Comparison of ENCODE assay signal across 9 mouse cellular contexts in genomic region chr10:88504481-88504880, GRCm38 (mm10). TPM values are rescaled to one million over a fixed set of nuclear protein-coding genes. Genes with fewer than 3 reads are reported as not detected.
DNase-seq lines count a peak whose midpoint lies in the region; ATAC-seq and TF ChIP-seq lines count a peak whose summit lies in the region.
"Had no signal": no experiment of that assay in that cellular context is flagged by ENCODE, and none has a peak within 500 bp of the region (broad histone marks: within the 10 kb centered on the region; RNA-seq: fewer than 3 reads in every experiment).

No protein-coding gene starts in this region.

- no peaks in the 10 kb centered on the region for H3K27me3 ChIP-seq in heart, embryonic 13.5 days (replicated peaks)
- H3K27me3 ChIP-seq in embryonic facial prominence, embryonic 12.5 days, result no peaks in the 10 kb centered on the region
- no peaks in the 10 kb centered on the region for H3K27me3 ChIP-seq in limb, embryonic 12.5 days
- H3K27me3 ChIP-seq in midbrain, postnatal 0 days (ENCODE audit: insufficient read depth, low read length), result no peaks in the 10 kb centered on the region
- H3K27me3 ChIP-seq: Patski had no signal

- H3K27ac ChIP-seq in heart, embryonic 13.5 days (replicated peaks), result no peak overlapping the region
- no peak overlapping the region for H3K27ac ChIP-seq in embryonic facial prominence, embryonic 12.5 days
- no peak overlapping the region for H3K27ac ChIP-seq in limb, embryonic 12.5 days
- H3K27ac ChIP-seq in midbrain, postnatal 0 days (ENCODE audit: low read depth, low read length), result no peak overlapping the region

- H3K4me2 ChIP-seq in heart, embryonic 13.5 days, result peak overlapping the region; percentile 91
- peak overlapping the region; percentile 54 for H3K4me2 ChIP-seq in embryonic facial prominence, embryonic 12.5 days (replicated peaks)
- H3K4me2 ChIP-seq in limb, embryonic 12.5 days, result peak overlapping the region; percentile 64
- H3K4me2 ChIP-seq in midbrain, postnatal 0 days (ENCODE audit: low read depth, low read length, poor library complexity, severe bottlenecking), result peak overlapping the region; percentile 84

- H3K4me3 ChIP-seq in heart, embryonic 13.5 days, result 0 out of 2 replicates have a peak overlapping the region, but pooled peaks have one; percentile 85
- no peak overlapping the region for H3K4me3 ChIP-seq in embryonic facial prominence, embryonic 12.5 days
- no peak overlapping the region for H3K4me3 ChIP-seq in limb, embryonic 12.5 days (replicated peaks)
- H3K4me3 ChIP-seq in midbrain, postnatal 0 days (ENCODE audit: low read depth, low read length), result peak overlapping the region; percentile 80

- no peak for TF ChIP-seq CTCF in midbrain, postnatal 0 days (IDR thresholded peaks at IDR 0.05)

- H3K9me3 ChIP-seq in heart, embryonic 13.5 days, result no peaks in the 10 kb centered on the region
- no peaks in the 10 kb centered on the region for H3K9me3 ChIP-seq in embryonic facial prominence, embryonic 12.5 days
- no peaks in the 10 kb centered on the region for H3K9me3 ChIP-seq in limb, embryonic 12.5 days
- H3K9me3 ChIP-seq in midbrain, postnatal 0 days (ENCODE audit: low read length), result no peaks in the 10 kb centered on the region

- no peaks in the 10 kb centered on the region for H3K36me3 ChIP-seq in heart, embryonic 13.5 days
- H3K36me3 ChIP-seq in embryonic facial prominence, embryonic 12.5 days, result no peaks in the 10 kb centered on the region
- H3K36me3 ChIP-seq in limb, embryonic 12.5 days, result no peaks in the 10 kb centered on the region
- no peaks in the 10 kb centered on the region for H3K36me3 ChIP-seq in midbrain, postnatal 0 days (ENCODE audit: insufficient read depth, low read length)

- DNase-seq in heart, adult 8-10 months (ENCODE audit: low spot score), result no peak
- no peak for DNase-seq in midbrain, postnatal 0 days (ENCODE audit: low spot score)
- no peak for DNase-seq in layer of hippocampus, adult 11-12 months (ENCODE audit: low spot score)

- WGBS in heart, embryonic 13.5 days, result 49% methylated on average over 3 of the region's 3 CpGs
- WGBS in embryonic facial prominence, embryonic 12.5 days, result 54% methylated on average over 3 of the region's 3 CpGs
- whole genome bisulfite sequencing in limb, embryonic 12.5 days, result 66% methylated on average over 3 of the region's 3 CpGs
- 43% methylated on average over 3 of the region's 3 CpGs for WGBS in midbrain, postnatal 0 days

- peaks cover 35% of the 10 kb centered on the region for H3K4me1 ChIP-seq in heart, embryonic 13.5 days
- peaks cover 23% of the 10 kb centered on the region for H3K4me1 ChIP-seq in embryonic facial prominence, embryonic 12.5 days
- peaks cover 24% of the 10 kb centered on the region; the same call in 1 of the 2 replicates for H3K4me1 ChIP-seq in limb, embryonic 12.5 days (replicated peaks)
- peaks cover 8% of the 10 kb centered on the region; the same call in 1 of the 2 replicates for H3K4me1 ChIP-seq in midbrain, postnatal 0 days (ENCODE audit: insufficient read depth, low read length)

- ATAC-seq in heart, embryonic 13.5 days (ENCODE audit: extremely low read depth, insufficient number of reproducible peaks, low FRiP score, low TSS enrichment), result no peak
- no peak for ATAC-seq in embryonic facial prominence, embryonic 12.5 days (ENCODE audit: insufficient number of reproducible peaks, insufficient read depth, low FRiP score, low TSS enrichment)
- ATAC-seq in limb, embryonic 12.5 days (ENCODE audit: insufficient number of reproducible peaks, insufficient read depth, low FRiP score, low TSS enrichment, low read depth), result no peak
- ATAC-seq in midbrain, postnatal 0 days (ENCODE audit: low FRiP score), result no peak
- no peak for ATAC-seq in activated CD4-positive, CD25-positive, alpha-beta regulatory T cell, adult 4 months
- ATAC-seq in inflammation-experienced regulatory T-cells, adult 6 months, result no peak

- H3K9ac ChIP-seq in heart, embryonic 13.5 days, result peak overlapping the region; percentile 74; the same call in 1 of the 2 replicates
- H3K9ac ChIP-seq in embryonic facial prominence, embryonic 12.5 days, result no peak overlapping the region
- H3K9ac ChIP-seq in limb, embryonic 12.5 days (replicated peaks), result no peak overlapping the region
- H3K9ac ChIP-seq in midbrain, postnatal 0 days (replicated peaks; ENCODE audit: low read length, poor library complexity, severe bottlenecking), result 0 out of 2 replicates have a peak overlapping the region, but pooled peaks have one; percentile 96

RNA-seq across cellular contexts. Expression of gene Chpt1, which starts 0.6 kb away (rescaled TPM):
- 14.2 and 22.7 TPM in 2 replicates for polyA plus RNA-seq in heart, embryonic 13.5 days (2015; fragmentation: Nextera tagmentation; extraction: Ambion mirVana)
- total RNA-seq in heart, adult 8-10 months (2022), result 100 to 1,000 TPM; 304 to 364 (median 338) TPM
- 27.9 and 30.8 TPM in 2 replicates for polyA plus RNA-seq in embryonic facial prominence, embryonic 12.5 days (2016; fragmentation: Nextera tagmentation; extraction: Ambion mirVana)
- polyA plus RNA-seq in limb, embryonic 12.5 days (2016; fragmentation: Nextera tagmentation; extraction: Ambion mirVana), result 26.9 and 34.9 TPM in 2 replicates
- 26.9 and 28.5 TPM in 2 replicates for total RNA-seq in midbrain, postnatal 0 days (2014; rRNA removed)
- polyA plus RNA-seq in midbrain, postnatal 0 days (2015; fragmentation: Nextera tagmentation; extraction: Ambion mirVana), result 27.2 and 27.3 TPM in 2 replicates
- polyA plus RNA-seq in activated CD4-positive, CD25-positive, alpha-beta regulatory T cell, adult 4 months (2017; shearing (Covaris generic)), result 1 to 10 TPM; 1.3 to 4.7 TPM
- polyA plus RNA-seq in inflammation-experienced regulatory T-cells, adult 6 months (2017; shearing (Covaris generic)), result 1 to 10 TPM; 2.6 to 5.2 (median 3.5) TPM

RNA-seq across cellular contexts. Expression of gene Sycp3, which starts 45.1 kb away (rescaled TPM):
- 0.31 and 0.36 TPM in 2 replicates for polyA plus RNA-seq in heart, embryonic 13.5 days (2015; fragmentation: Nextera tagmentation; extraction: Ambion mirVana)
- total RNA-seq in heart, adult 8-10 months (2022), result not detected
- 0.33 and 0.34 TPM in 2 replicates for polyA plus RNA-seq in embryonic facial prominence, embryonic 12.5 days (2016; fragmentation: Nextera tagmentation; extraction: Ambion mirVana)
- polyA plus RNA-seq in limb, embryonic 12.5 days (2016; fragmentation: Nextera tagmentation; extraction: Ambion mirVana), result 0.39 TPM in 1 of 2 replicates, not detected in the other
- not detected in 2 replicates for total RNA-seq in midbrain, postnatal 0 days (2014; rRNA removed)
- polyA plus RNA-seq in midbrain, postnatal 0 days (2015; fragmentation: Nextera tagmentation; extraction: Ambion mirVana), result 1.2 and 1.4 TPM in 2 replicates
- polyA plus RNA-seq in activated CD4-positive, CD25-positive, alpha-beta regulatory T cell, adult 4 months (2017; shearing (Covaris generic)), result not detected
- polyA plus RNA-seq in inflammation-experienced regulatory T-cells, adult 6 months (2017; shearing (Covaris generic)), result not detected
- polyA plus RNA-seq: Patski had no signal

Comparison
In these comparisons a context has a peak if more than half of its experiments do, and no peak if none do; other contexts are left out.
1. H3K4me3 ChIP-seq: peak in heart, embryonic 13.5 days (single experiment) and midbrain, postnatal 0 days (single experiment); none in embryonic facial prominence, embryonic 12.5 days (single experiment) and limb, embryonic 12.5 days (single experiment).
2. H3K9ac ChIP-seq: peak in heart, embryonic 13.5 days (single experiment) and midbrain, postnatal 0 days (single experiment); none in embryonic facial prominence, embryonic 12.5 days (single experiment) and limb, embryonic 12.5 days (single experiment).
3. Peak in every context shown above with its lines, with median percentiles within 50 percentile points of each other: H3K4me2 ChIP-seq.